Mouse (Mus musculus) forebrain, embryonic 15.5 days (tissue): ENCODE measurements around the gene P3h3. TPM values are rescaled to one million over a fixed set of nuclear protein-coding genes. Genes with fewer than 3 reads are reported as not detected.
"Not testable (repeated sequence)": the region's sequence is repeated elsewhere in the genome, so short reads cannot be mapped to it uniquely, and the experiment has no call there.

Experiments
- ATAC-seq: fragments of 200-750 bp; cut with Nextera tagmentation; replicated peaks from 2 replicates; pipeline ENCODE4 v1.8.0; 2017; ENCODE audit warnings: mild to moderate bottlenecking, moderate TSS enrichment, moderate library complexity
- H3K27ac ChIP-seq: fragments of 300-500 bp; sonication (generic); replicated peaks from 2 replicates; pipeline ENCODE4 v1.5.1; 2015; ENCODE audit warnings: mild to moderate bottlenecking, inconsistent platforms
- H3K27me3 ChIP-seq: fragments of 300-500 bp; sonication (generic); 2 replicates; pipeline ENCODE4 v1.6.1; 2015; ENCODE audit warnings: inconsistent platforms
- H3K36me3 ChIP-seq: fragments of 300-500 bp; sonication (generic); 2 replicates; pipeline ENCODE4 v1.6.1; 2015; ENCODE audit warnings: mild to moderate bottlenecking, inconsistent platforms
- H3K4me1 ChIP-seq: fragments of 300-500 bp; sonication (generic); 2 replicates; pipeline ENCODE4 v1.6.1; 2015; ENCODE audit warnings: inconsistent platforms
- H3K4me2 ChIP-seq: fragments of 300-500 bp; sonication (generic); replicated peaks from 2 replicates; pipeline ENCODE4 v1.6.1; 2015; ENCODE audit warnings: mild to moderate bottlenecking, inconsistent platforms
- H3K4me3 ChIP-seq: fragments of 300-500 bp; sonication (generic); 2 replicates; pipeline ENCODE4 v1.5.1; 2015; ENCODE audit warnings: mild to moderate bottlenecking, inconsistent platforms
- H3K9ac ChIP-seq: fragments of 300-500 bp; sonication (generic); replicated peaks from 2 replicates; pipeline ENCODE4 v1.6.1; 2015; ENCODE audit warnings: mild to moderate bottlenecking, inconsistent platforms
- H3K9me3 ChIP-seq: fragments of 300-500 bp; sonication (generic); 2 replicates; pipeline ENCODE4 v1.6.1; 2016; ENCODE audit warnings: inconsistent platforms
- WGBS: fragments of 180-500 bp; shearing (Covaris S2); methylation state at CpG from one replicate; pipeline ENCODE4 v1.1.7; 2015; ENCODE audit warnings: mixed read lengths; 5-methylcytosine and 5-hydroxymethylcytosine counted together
- polyA plus RNA-seq: library from polyadenylated mRNA; unstranded; fragments of >200 nt; fragmentation: Nextera tagmentation; extraction: Ambion mirVana; gene quantifications from 2 replicates; pipeline ENCODE4 v1.2.1, GENCODE M21; 2015

P3h3 gene
- polyA plus RNA-seq, 1 experiment from 2014 or later, result 15.7 TPM

GRCm38 (mm10) chr6:124805341-124806321 lies 51.9 kb downstream of the P3h3 start:
- Histone ChIP-seq H3K4me2 (peak overlapping the region; percentile 76), H3K9ac (peak overlapping the region; percentile 50), H3K9me3 (no peaks in the 10 kb centered on the region), H3K4me3 (peak overlapping the region; percentile 46), H3K27ac (peak overlapping the region; percentile 87), H3K4me1 (peaks cover 37% of the 10 kb centered on the region), H3K27me3 (no peaks in the 10 kb centered on the region), H3K36me3 (no peaks in the 10 kb centered on the region)
- ATAC-seq, result peak; percentile 84
- 3% methylated on average over 34 of the region's 34 CpGs for WGBS

DNA sequence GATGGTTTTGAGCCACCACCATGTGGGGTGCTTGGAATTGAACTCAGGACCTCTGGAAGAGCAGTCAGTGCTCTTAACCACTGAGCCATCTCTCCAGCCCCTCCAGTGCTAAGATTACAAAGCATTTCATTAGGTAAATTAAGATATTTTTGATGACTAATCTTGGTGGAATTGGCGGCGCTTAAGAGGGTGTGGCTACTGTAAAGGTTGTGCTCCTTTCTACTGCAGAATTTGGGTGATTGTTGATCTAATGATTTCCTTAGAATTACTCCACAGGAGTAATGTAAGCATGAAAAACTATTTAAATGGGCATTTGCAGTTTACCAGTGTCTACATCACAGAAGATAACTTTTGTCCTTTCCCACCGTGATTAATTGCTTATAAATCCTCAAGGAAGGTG lies 53.2 kb downstream of the P3h3 start:
- Histone ChIP-seq H3K36me3 (no peaks in the 10 kb centered on the region), H3K9ac (no peak overlapping the region), H3K27me3 (no peaks in the 10 kb centered on the region), H3K4me3 (no peak overlapping the region), H3K4me2 (no peak overlapping the region), H3K27ac (no peak overlapping the region), H3K4me1 (peaks cover 28% of the 10 kb centered on the region), H3K9me3 (no peaks in the 10 kb centered on the region)
- no peak for ATAC-seq
- 88% methylated on average over 3 of the region's 3 CpGs for WGBS

GRCm38 (mm10) chr6:124803691-124804090 lies 53.9 kb downstream of the P3h3 start:
- 93% methylated on average over 4 of the region's 4 CpGs for WGBS

GRCm38 (mm10) chr6:124803061-124803460 lies 54.5 kb downstream of the P3h3 start:
- WGBS, result 81% methylated on average over 3 of the region's 3 CpGs

More at GRCm38 (mm10) chr6:124803691-124804090, 53.9 kb downstream of the P3h3 start:
- ATAC-seq, H3K27me3 ChIP-seq, H3K9me3 ChIP-seq, H3K27ac ChIP-seq, H3K4me2 ChIP-seq, H3K4me3 ChIP-seq, H3K9ac ChIP-seq, H3K36me3 ChIP-seq: not testable (repeated sequence)
- H3K4me1 ChIP-seq, result peaks cover 23% of the 10 kb centered on the region

DNA sequence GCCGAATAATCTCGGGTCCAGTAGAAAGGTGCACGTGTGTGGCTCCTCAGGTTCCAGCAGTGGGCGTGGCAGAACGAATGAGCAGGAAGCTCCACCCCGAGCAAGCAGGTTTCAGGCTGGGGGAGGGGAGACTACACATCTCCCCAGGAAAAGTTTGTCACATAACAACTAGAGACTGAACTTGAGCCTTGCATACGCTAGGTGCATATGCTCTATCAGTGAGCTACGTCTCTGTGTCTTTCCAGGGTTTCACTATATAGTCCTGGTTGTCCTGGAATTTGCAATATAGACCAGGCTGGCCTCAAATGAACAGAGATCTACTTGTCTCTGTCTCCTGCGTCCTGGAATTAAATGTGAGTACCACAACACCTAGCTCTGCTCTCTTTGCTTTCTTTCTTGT lies 55.2 kb downstream of the P3h3 start:
- not testable (repeated sequence) for H3K27ac ChIP-seq, H3K36me3 ChIP-seq, H3K9ac ChIP-seq, H3K4me3 ChIP-seq, H3K9me3 ChIP-seq, ATAC-seq, H3K4me2 ChIP-seq, H3K27me3 ChIP-seq
- H3K4me1 ChIP-seq, result peaks cover 15% of the 10 kb centered on the region
- WGBS, result 14% methylated on average over 5 of the region's 9 CpGs

More at GRCm38 (mm10) chr6:124803061-124803460, 54.5 kb downstream of the P3h3 start:
- Histone ChIP-seq H3K36me3 (no peaks in the 10 kb centered on the region), H3K9ac (no peak overlapping the region), H3K27ac (no peak overlapping the region), H3K27me3 (no peaks in the 10 kb centered on the region), H3K9me3 (no peaks in the 10 kb centered on the region), H3K4me2 (no peak overlapping the region), H3K4me3 (no peak overlapping the region), H3K4me1 (peaks cover 17% of the 10 kb centered on the region)
- ATAC-seq, result no peak

DNA sequence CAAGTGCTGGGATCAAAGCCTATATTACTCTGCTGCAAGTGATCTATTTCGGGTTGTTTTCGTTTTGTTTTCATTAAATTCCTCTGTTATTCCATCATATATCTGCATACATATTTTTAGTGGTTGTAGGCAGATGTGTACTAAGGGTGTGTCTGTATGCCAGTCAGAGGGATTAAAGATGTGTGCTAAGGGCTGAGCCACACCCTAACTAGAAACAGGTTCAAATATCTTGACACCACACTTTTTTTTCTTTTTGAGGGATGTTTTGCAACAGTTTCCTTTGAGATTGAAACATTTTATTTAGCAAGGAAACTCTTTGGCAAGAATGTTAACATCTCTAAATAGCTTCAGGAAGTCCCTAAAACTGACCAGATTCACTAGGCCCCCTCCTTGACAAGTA lies 61.4 kb downstream of the P3h3 start:
- H3K9ac ChIP-seq, result no peak overlapping the region
- WGBS, result 80% methylated on average over 2 of the region's 2 CpGs

DNA sequence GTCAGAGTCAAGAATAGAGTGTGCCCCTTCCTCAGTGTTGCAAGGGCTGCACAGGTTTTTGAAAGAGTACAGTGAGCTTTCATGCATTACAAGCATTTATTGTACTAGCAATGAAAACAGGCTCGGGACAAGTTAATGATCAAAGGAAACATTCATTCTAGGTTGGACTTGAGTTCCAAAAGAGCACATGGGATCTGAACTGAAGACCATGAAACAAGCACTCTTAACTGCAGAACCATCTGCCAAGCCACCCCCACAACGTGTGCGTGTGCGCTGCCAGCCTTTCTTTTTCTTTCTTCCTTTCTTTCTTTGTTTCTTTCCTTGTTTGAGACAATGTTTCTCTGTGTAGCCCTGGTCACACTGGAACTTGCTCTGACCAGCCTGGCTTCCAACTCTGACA lies 61.8 kb downstream of the P3h3 start:
- Histone ChIP-seq H3K9me3 (no peaks in the 10 kb centered on the region), H3K9ac (no peak overlapping the region), H3K4me1 (no peaks in the 10 kb centered on the region), H3K4me3 (no peak overlapping the region), H3K36me3 (no peaks in the 10 kb centered on the region), H3K27me3 (no peaks in the 10 kb centered on the region), H3K4me2 (no peak overlapping the region), H3K27ac (no peak overlapping the region)
- ATAC-seq, result no peak
- WGBS, result 45% methylated on average over 4 of the region's 4 CpGs

More for the DNA sequence above, 61.4 kb downstream of the P3h3 start:
- no peaks in the 10 kb centered on the region for H3K9me3 ChIP-seq
- no peaks in the 10 kb centered on the region for H3K27me3 ChIP-seq
- no peak for ATAC-seq
- no peaks in the 10 kb centered on the region for H3K36me3 ChIP-seq
- H3K27ac ChIP-seq, result no peak overlapping the region
- H3K4me3 ChIP-seq, result no peak overlapping the region
- H3K4me2 ChIP-seq, result no peak overlapping the region
- no peaks in the 10 kb centered on the region for H3K4me1 ChIP-seq

DNA sequence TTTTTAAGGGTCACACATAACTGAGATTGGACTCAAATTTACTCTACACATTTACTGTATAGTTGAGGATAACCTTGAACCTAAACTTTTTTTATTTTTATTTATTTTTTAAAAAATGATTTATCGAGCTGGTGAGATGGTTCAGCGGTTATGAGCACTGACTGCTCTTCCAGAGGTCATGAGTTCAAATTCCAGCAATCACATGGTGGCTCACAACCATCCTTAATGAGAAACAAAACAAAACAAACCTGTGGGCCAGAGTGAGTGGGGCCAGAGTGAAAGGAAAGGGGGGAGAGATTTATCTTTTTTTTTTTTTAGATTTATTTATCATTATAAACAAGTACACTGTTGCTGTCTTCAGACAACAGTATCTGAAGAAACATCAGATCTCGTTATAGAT lies 65.6 kb downstream of the P3h3 start:
- H3K4me3 ChIP-seq, result no peak overlapping the region
- no peaks in the 10 kb centered on the region for H3K27me3 ChIP-seq
- no peaks in the 10 kb centered on the region for H3K9me3 ChIP-seq
- ATAC-seq, result no peak
- no peak overlapping the region for H3K4me2 ChIP-seq
- no peaks in the 10 kb centered on the region for H3K4me1 ChIP-seq
- WGBS, result 88% methylated on average over 3 of the region's 3 CpGs
- no peaks in the 10 kb centered on the region for H3K36me3 ChIP-seq
- H3K9ac ChIP-seq, result no peak overlapping the region
- H3K27ac ChIP-seq, result no peak overlapping the region

Other genes with a start within 250 kb of the P3h3 start
- 0.15 and 0.18 TPM in 2 replicates for gene C1s2, start 221.7 kb downstream of the P3h3 start, polyA plus RNA-seq
- 34.6 and 35.1 TPM in 2 replicates for gene Lpcat3, start 194.7 kb downstream of the P3h3 start, polyA plus RNA-seq
- 153 and 160 TPM in 2 replicates for gene Emg1, start 145.6 kb downstream of the P3h3 start, polyA plus RNA-seq
- 271 and 275 TPM in 2 replicates for gene Phb2, start 145.4 kb downstream of the P3h3 start, polyA plus RNA-seq
- 3.2 and 4.4 TPM in 2 replicates for gene Ptpn6, start 119.0 kb downstream of the P3h3 start, polyA plus RNA-seq
- gene Grcc10, start 116.4 kb downstream of the P3h3 start, polyA plus RNA-seq, result 652 and 676 TPM in 2 replicates
- gene Gm45234, start 101.7 kb downstream of the P3h3 start, polyA plus RNA-seq, result not detected in 2 replicates
- 22.3 and 24.5 TPM in 2 replicates for gene Atn1, start 101.2 kb downstream of the P3h3 start, polyA plus RNA-seq
- gene Eno2, start 88.1 kb downstream of the P3h3 start, polyA plus RNA-seq, result 40.1 and 44.2 TPM in 2 replicates
- 3.7 and 4.8 TPM in 2 replicates for gene Lrrc23, start 78.0 kb downstream of the P3h3 start, polyA plus RNA-seq
- 4.4 and 5.0 TPM in 2 replicates for gene Spsb2, start 49.1 kb downstream of the P3h3 start, polyA plus RNA-seq
- 352 and 365 TPM in 2 replicates for gene Tpi1, start 43.5 kb downstream of the P3h3 start, polyA plus RNA-seq
- 194 and 200 TPM in 2 replicates for gene Usp5, start 28.3 kb downstream of the P3h3 start, polyA plus RNA-seq
- 100 and 106 TPM in 2 replicates for gene Cdca3, start 28.2 kb downstream of the P3h3 start, polyA plus RNA-seq
- 0.23 and 1.8 TPM in 2 replicates for gene Gnb3, start 17.5 kb downstream of the P3h3 start, polyA plus RNA-seq
- gene Gpr162, start 6.2 kb upstream of the P3h3 start, polyA plus RNA-seq, result 25.2 and 25.9 TPM in 2 replicates
- 0.15 TPM in 1 of 2 replicates, not detected in the other for gene Cd4, start 30.5 kb upstream of the P3h3 start, polyA plus RNA-seq
- gene Lag3, start 54.0 kb upstream of the P3h3 start, polyA plus RNA-seq, result 2.6 and 3.3 TPM in 2 replicates
- gene Ptms, start 62.4 kb upstream of the P3h3 start, polyA plus RNA-seq, result 772 and 823 TPM in 2 replicates
- 507 and 513 TPM in 2 replicates for gene Mlf2, start 73.6 kb upstream of the P3h3 start, polyA plus RNA-seq
- gene Cops7a, start 107.8 kb upstream of the P3h3 start, polyA plus RNA-seq, result 90.2 and 93.6 TPM in 2 replicates
- 29.9 and 30.4 TPM in 2 replicates for gene Pianp, start 138.9 kb upstream of the P3h3 start, polyA plus RNA-seq
- 16.7 and 21.7 TPM in 2 replicates for gene Zfp384, start 151.4 kb upstream of the P3h3 start, polyA plus RNA-seq
- gene Ing4, start 182.0 kb upstream of the P3h3 start, polyA plus RNA-seq, result 207 and 211 TPM in 2 replicates
- gene Acrbp, start 191.9 kb upstream of the P3h3 start, polyA plus RNA-seq, result 21.9 and 26.2 TPM in 2 replicates
- gene Lpar5, start 210.2 kb upstream of the P3h3 start, polyA plus RNA-seq, result 0.50 and 0.71 TPM in 2 replicates
- 98.9 and 112 TPM in 2 replicates for gene Chd4, start 238.2 kb upstream of the P3h3 start, polyA plus RNA-seq